Mouse (Mus musculus): Measurements from ENCODE around the gene Ncoa3. TPM values are rescaled to one million over a fixed set of nuclear protein-coding genes. Genes with fewer than 3 reads are reported as not detected.

Ncoa3 gene
- total and polyA plus RNA-seq, 2 experiments: 11.5 to 13.6 TPM

GRCm38 (mm10) chr2:166069164-166069563 is 76.7 kb downstream of the Ncoa3 start:
- H3K36me3 ChIP-seq (ENCODE audit: control insufficient read depth, insufficient read depth, low read length): peaks cover 51% of the 10 kb centered on the region
- DNase-seq (ENCODE audit: extremely low read depth, low read depth, low spot score): no peak
- no peaks in the 10 kb centered on the region for H3K4me1 ChIP-seq (ENCODE audit: control insufficient read depth, insufficient read depth, low read length)
- no peak overlapping the region for H3K27ac ChIP-seq (replicated peaks; ENCODE audit: insufficient read depth, low read depth, low read length)
- TF ChIP-seq POLR2A (IDR thresholded peaks at IDR 0.05; ENCODE audit: extremely low read depth, insufficient read depth, low read length): no peak
- no peak for TF ChIP-seq CTCF (IDR thresholded peaks at IDR 0.05; ENCODE audit: low read depth, low read length)
- H3K79me2 ChIP-seq (ENCODE audit: control insufficient read depth, insufficient read depth, low read length): no peaks in the 10 kb centered on the region
- no peak overlapping the region for H3K4me3 ChIP-seq (ENCODE audit: insufficient read depth, low read depth, low read length)
- 91% methylated on average over 5 of the region's 5 CpGs for WGBS
- H3K27me3 ChIP-seq (ENCODE audit: control insufficient read depth, insufficient read depth, low read length): no peaks in the 10 kb centered on the region
- H3K9ac ChIP-seq (ENCODE audit: low read depth, low read length): no peak overlapping the region

DNA sequence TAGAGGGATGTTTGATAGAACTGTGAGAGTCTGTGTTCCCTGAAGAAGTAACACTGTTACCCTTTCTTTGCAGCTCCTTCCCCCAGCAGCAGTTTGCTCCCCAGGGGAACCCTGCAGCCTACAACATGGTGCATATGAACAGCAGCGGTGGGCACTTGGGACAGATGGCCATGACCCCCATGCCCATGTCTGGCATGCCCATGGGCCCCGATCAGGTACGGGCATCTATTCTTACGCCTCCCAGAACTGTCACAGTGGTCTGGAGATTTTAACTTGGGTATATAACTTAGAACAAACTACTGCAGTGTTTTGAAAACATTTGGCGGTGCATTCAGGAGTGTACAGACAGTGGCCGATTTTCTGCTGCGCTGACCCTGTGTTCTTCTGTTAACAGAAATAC is 77.3 kb downstream of the Ncoa3 start:
- Histone ChIP-seq H3K36me3 (ENCODE audit: control insufficient read depth, insufficient read depth, low read length) (peaks cover 51% of the 10 kb centered on the region), H3K79me2 (ENCODE audit: control insufficient read depth, insufficient read depth, low read length) (no peaks in the 10 kb centered on the region), H3K27ac (replicated peaks; ENCODE audit: insufficient read depth, low read depth, low read length) (no peak overlapping the region), H3K4me3 (ENCODE audit: insufficient read depth, low read depth, low read length) (no peak overlapping the region), H3K27me3 (ENCODE audit: control insufficient read depth, insufficient read depth, low read length) (no peaks in the 10 kb centered on the region), H3K4me1 (ENCODE audit: control insufficient read depth, insufficient read depth, low read length) (no peaks in the 10 kb centered on the region), H3K9ac (ENCODE audit: low read depth, low read length) (no peak overlapping the region)
- DNase-seq (ENCODE audit: extremely low read depth, low read depth, low spot score): no peak
- 95% methylated on average over 7 of the region's 7 CpGs for WGBS
- TF ChIP-seq CTCF (IDR thresholded peaks at IDR 0.05; ENCODE audit: low read depth, low read length): no peak
- TF ChIP-seq POLR2A (IDR thresholded peaks at IDR 0.05; ENCODE audit: extremely low read depth, insufficient read depth, low read length): no peak

GRCm38 (mm10) chr2:166071481-166071880 is 79.0 kb downstream of the Ncoa3 start:
- TF ChIP-seq CTCF (IDR thresholded peaks at IDR 0.05; ENCODE audit: low read depth, low read length): no peak
- no peak for TF ChIP-seq POLR2A (IDR thresholded peaks at IDR 0.05; ENCODE audit: extremely low read depth, insufficient read depth, low read length)
- 96% methylated on average over 5 of the region's 5 CpGs for WGBS
- Histone ChIP-seq H3K79me2 (ENCODE audit: control insufficient read depth, insufficient read depth, low read length) (no peaks in the 10 kb centered on the region), H3K4me1 (ENCODE audit: control insufficient read depth, insufficient read depth, low read length) (no peaks in the 10 kb centered on the region), H3K9ac (ENCODE audit: low read depth, low read length) (no peak overlapping the region), H3K36me3 (ENCODE audit: control insufficient read depth, insufficient read depth, low read length) (peaks cover 37% of the 10 kb centered on the region), H3K4me3 (ENCODE audit: insufficient read depth, low read depth, low read length) (no peak overlapping the region), H3K27ac (replicated peaks; ENCODE audit: insufficient read depth, low read depth, low read length) (no peak overlapping the region), H3K27me3 (ENCODE audit: control insufficient read depth, insufficient read depth, low read length) (no peaks in the 10 kb centered on the region)
- no peak for DNase-seq (ENCODE audit: extremely low read depth, low read depth, low spot score)

DNA sequence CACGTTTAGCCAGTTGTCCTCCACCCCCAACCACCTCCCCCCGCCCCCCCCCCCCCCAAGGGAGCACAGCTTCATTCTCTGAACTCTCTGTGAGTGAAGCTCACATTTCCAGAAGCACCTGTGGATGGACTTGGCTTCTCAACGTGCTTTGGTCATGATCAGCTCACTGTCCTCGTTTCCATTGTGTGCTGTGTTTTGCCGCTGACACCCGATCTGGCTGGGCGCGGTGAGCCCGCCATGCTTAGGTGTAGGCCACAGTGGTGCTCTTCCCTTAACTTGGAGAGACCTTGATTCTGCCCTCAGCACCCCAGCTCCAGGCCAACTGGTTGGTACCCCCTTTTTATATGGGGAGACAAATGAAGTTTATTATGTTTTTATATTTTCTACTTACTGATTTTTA is 79.5 kb downstream of the Ncoa3 start:
- WGBS: 96% methylated on average over 9 of the region's 9 CpGs
- Histone ChIP-seq H3K4me3 (ENCODE audit: insufficient read depth, low read depth, low read length) (no peak overlapping the region), H3K27me3 (ENCODE audit: control insufficient read depth, insufficient read depth, low read length) (no peaks in the 10 kb centered on the region), H3K79me2 (ENCODE audit: control insufficient read depth, insufficient read depth, low read length) (no peaks in the 10 kb centered on the region), H3K27ac (replicated peaks; ENCODE audit: insufficient read depth, low read depth, low read length) (no peak overlapping the region), H3K36me3 (ENCODE audit: control insufficient read depth, insufficient read depth, low read length) (peaks cover 34% of the 10 kb centered on the region), H3K9ac (ENCODE audit: low read depth, low read length) (no peak overlapping the region), H3K4me1 (ENCODE audit: control insufficient read depth, insufficient read depth, low read length) (no peaks in the 10 kb centered on the region)
- TF ChIP-seq POLR2A (IDR thresholded peaks at IDR 0.05; ENCODE audit: extremely low read depth, insufficient read depth, low read length): no peak
- no peak for TF ChIP-seq CTCF (IDR thresholded peaks at IDR 0.05; ENCODE audit: low read depth, low read length)
- no peak for DNase-seq (ENCODE audit: extremely low read depth, low read depth, low spot score)

GRCm38 (mm10) chr2:166073082-166073481 is 80.6 kb downstream of the Ncoa3 start:
- Histone ChIP-seq H3K4me1 (ENCODE audit: control insufficient read depth, insufficient read depth, low read length) (no peaks in the 10 kb centered on the region), H3K4me3 (ENCODE audit: insufficient read depth, low read depth, low read length) (no peak overlapping the region), H3K27me3 (ENCODE audit: control insufficient read depth, insufficient read depth, low read length) (no peaks in the 10 kb centered on the region), H3K9ac (ENCODE audit: low read depth, low read length) (no peak overlapping the region), H3K27ac (replicated peaks; ENCODE audit: insufficient read depth, low read depth, low read length) (no peak overlapping the region), H3K36me3 (ENCODE audit: control insufficient read depth, insufficient read depth, low read length) (peaks cover 31% of the 10 kb centered on the region), H3K79me2 (ENCODE audit: control insufficient read depth, insufficient read depth, low read length) (no peaks in the 10 kb centered on the region)
- no peak for DNase-seq (ENCODE audit: extremely low read depth, low read depth, low spot score)
- 74% methylated on average over 10 of the region's 10 CpGs for WGBS
- TF ChIP-seq CTCF (IDR thresholded peaks at IDR 0.05; ENCODE audit: low read depth, low read length) (no peak), POLR2A (IDR thresholded peaks at IDR 0.05; ENCODE audit: extremely low read depth, insufficient read depth, low read length) (no peak)

GRCm38 (mm10) chr2:166074322-166074721 is 81.9 kb downstream of the Ncoa3 start:
- Histone ChIP-seq H3K4me1 (ENCODE audit: control insufficient read depth, insufficient read depth, low read length) (no peaks in the 10 kb centered on the region), H3K79me2 (ENCODE audit: control insufficient read depth, insufficient read depth, low read length) (no peaks in the 10 kb centered on the region), H3K27ac (replicated peaks; ENCODE audit: insufficient read depth, low read depth, low read length) (no peak overlapping the region), H3K27me3 (ENCODE audit: control insufficient read depth, insufficient read depth, low read length) (no peaks in the 10 kb centered on the region), H3K9ac (ENCODE audit: low read depth, low read length) (no peak overlapping the region), H3K4me3 (ENCODE audit: insufficient read depth, low read depth, low read length) (no peak overlapping the region), H3K36me3 (ENCODE audit: control insufficient read depth, insufficient read depth, low read length) (peaks cover 19% of the 10 kb centered on the region)
- 73% methylated on average over 6 of the region's 6 CpGs for WGBS
- TF ChIP-seq CTCF (IDR thresholded peaks at IDR 0.05; ENCODE audit: low read depth, low read length) (no peak), POLR2A (IDR thresholded peaks at IDR 0.05; ENCODE audit: extremely low read depth, insufficient read depth, low read length) (no peak)
- no peak for DNase-seq (ENCODE audit: extremely low read depth, low read depth, low spot score)

Data from liver, adult 2 months (tissue).